21 mouse cellular contexts compared by ENCODE assay signal in genomic region chr2:5561446-5561845, GRCm38 (mm10).
DNase-seq lines count a peak whose midpoint lies in the region; ATAC-seq and TF ChIP-seq lines count a peak whose summit lies in the region.
"Had no signal": no experiment of that assay in that cellular context is flagged by ENCODE, and none has a peak within 500 bp of the region (broad histone marks: within the 10 kb centered on the region; RNA-seq: fewer than 3 reads in every experiment).

No protein-coding gene starts in this region.

- TF ChIP-seq EP300 in heart, adult 2 months (IDR thresholded peaks at IDR 0.05; ENCODE audit: insufficient read depth, low read depth, low read length), result no peak

- H3K4me1 ChIP-seq in heart, embryonic 10.5 days, result no peaks in the 10 kb centered on the region
- no peaks in the 10 kb centered on the region for H3K4me1 ChIP-seq in heart, adult 2 months (ENCODE audit: control insufficient read depth, insufficient read depth, low read length)
- no peaks in the 10 kb centered on the region for H3K4me1 ChIP-seq in midbrain, embryonic 14.5 days (ENCODE audit: control insufficient read depth, insufficient read depth, low read length)

- ATAC-seq in neutrophil, adult 5-6 weeks (ENCODE audit: extremely low read depth, insufficient number of reproducible peaks, low FRiP score, poor library complexity, severe bottlenecking), result 0 out of 2 replicates have a peak, but pooled peaks have one; percentile 19
- ATAC-seq in midbrain, embryonic 14.5 days (ENCODE audit: low FRiP score, low TSS enrichment), result no peak
- ATAC-seq: activated CD4-positive, CD25-positive, alpha-beta regulatory T cell, adult 4 months; CD4-positive, CD25-positive, alpha-beta regulatory T cell, adult 4 months; Patski had no signal

- no peak overlapping the region for H3K4me3 ChIP-seq in heart, embryonic 10.5 days
- H3K4me3 ChIP-seq in heart, adult 2 months, result no peak overlapping the region
- H3K4me3 ChIP-seq in midbrain, embryonic 14.5 days (replicated peaks; ENCODE audit: low read depth, low read length), result no peak overlapping the region

- intact Hi-C loops in heart, postnatal 10 days (cut with DNase I), result no loop called here
- intact Hi-C loops in heart, adult 2 months (cut with DNase I), result no loop called here

- TF ChIP-seq CTCF in heart, adult 2 months (IDR thresholded peaks at IDR 0.05), result no peak

- H3K79me2 ChIP-seq in heart, adult 2 months (replicated peaks; ENCODE audit: control insufficient read depth, insufficient read depth, low read length), result no peaks in the 10 kb centered on the region

- H3K27me3 ChIP-seq in heart, embryonic 10.5 days (ENCODE audit: insufficient read depth, poor library complexity, severe bottlenecking), result no peaks in the 10 kb centered on the region
- no peaks in the 10 kb centered on the region for H3K27me3 ChIP-seq in heart, adult 2 months (ENCODE audit: control insufficient read depth, insufficient read depth, low read length)
- no peaks in the 10 kb centered on the region for H3K27me3 ChIP-seq in midbrain, embryonic 14.5 days (ENCODE audit: control insufficient read depth, insufficient read depth, low read length)
- H3K27me3 ChIP-seq: CH12.LX, Patski had no signal

- H3K4me2 ChIP-seq in midbrain, embryonic 14.5 days (ENCODE audit: low read length), result no peak overlapping the region

- peak; percentile 72 for DNase-seq in heart, adult 11 months
- DNase-seq in heart, postnatal 10 days, result no peak
- DNase-seq in heart, embryonic 10.5 days (ENCODE audit: low spot score), result peak; percentile 59
- no peak for DNase-seq in heart, adult 2 months
- DNase-seq in midbrain, embryonic 14.5 days, result no peak
- DNase-seq: adrenal gland, adult 2 months; adrenal gland, adult 8-10 months; adrenal gland, postnatal 10 days; adrenal gland, postnatal 14 days; adrenal gland, postnatal 25 days; adrenal gland, postnatal 36 days; B cell, adult 2 months; cerebellum, adult 11 months; cerebellum, adult 11-12 months; cerebellum, adult 18-20 months had no signal

- 87% methylated on average over 3 of the region's 3 CpGs for WGBS in heart, embryonic 10.5 days
- WGBS in heart, adult 2 months, result 88% methylated on average over 3 of the region's 3 CpGs
- 88% methylated on average over 3 of the region's 3 CpGs for WGBS in midbrain, embryonic 14.5 days

- H3K9ac ChIP-seq in heart, adult 2 months (ENCODE audit: low read depth, low read length), result no peak overlapping the region
- H3K9ac ChIP-seq in midbrain, embryonic 14.5 days (replicated peaks; ENCODE audit: low read length), result no peak overlapping the region

- H3K36me3 ChIP-seq in heart, embryonic 10.5 days, result no peaks in the 10 kb centered on the region
- no peaks in the 10 kb centered on the region for H3K36me3 ChIP-seq in heart, adult 2 months (ENCODE audit: control insufficient read depth, insufficient read depth, low read length)
- no peaks in the 10 kb centered on the region for H3K36me3 ChIP-seq in midbrain, embryonic 14.5 days (ENCODE audit: control insufficient read depth, insufficient read depth, low read length)
- H3K36me3 ChIP-seq: G1E had no signal

- no peaks in the 10 kb centered on the region for H3K9me3 ChIP-seq in heart, embryonic 10.5 days
- no peaks in the 10 kb centered on the region for H3K9me3 ChIP-seq in midbrain, embryonic 14.5 days (ENCODE audit: control insufficient read depth, low read length)
- H3K9me3 ChIP-seq: G1E had no signal

- TF ChIP-seq POLR2A in heart, adult 2 months (IDR thresholded peaks at IDR 0.05; ENCODE audit: insufficient read depth, low read depth, low read length), result no peak

- no peak overlapping the region for H3K27ac ChIP-seq in heart, embryonic 10.5 days
- H3K27ac ChIP-seq in heart, adult 2 months, result no peak overlapping the region
- no peak overlapping the region for H3K27ac ChIP-seq in midbrain, embryonic 14.5 days (replicated peaks; ENCODE audit: low read depth, low read length)

Comparison
In these comparisons a context has a peak if more than half of its experiments do, and no peak if none do; other contexts are left out.
1. DNase-seq: peak in heart, adult 11 months (single experiment) and heart, embryonic 10.5 days (single experiment); none in heart, postnatal 10 days (0 of 2), heart, adult 2 months (0 of 2) and midbrain, embryonic 14.5 days (single experiment).